Mouse (Mus musculus) hindbrain, embryonic 11.5 days (tissue): ENCODE results near the gene Nlrx1. TPM values are rescaled to one million over a fixed set of nuclear protein-coding genes. Genes with fewer than 3 reads are reported as not detected.
"Not testable (repeated sequence)": the region's sequence is repeated elsewhere in the genome, so short reads cannot be mapped to it uniquely, and the experiment has no call there.

ENCODE experiments used
- ATAC-seq: fragments of 200-750 bp; cut with Nextera tagmentation; 2 replicates; pipeline ENCODE4 v1.8.0; 2017; ENCODE audit warnings: mild to moderate bottlenecking, moderate TSS enrichment, moderate library complexity; ENCODE audit not compliant: low FRiP score
- DNase-seq: peaks from one replicate; pipeline ENCODE4 v3.0.0-alpha.2; 2015; ENCODE audit warnings: low spot score
- H3K27ac ChIP-seq: fragments of 300-500 bp; sonication (generic); 2 replicates; pipeline ENCODE4 v1.5.1; 2014; ENCODE audit warnings: mild to moderate bottlenecking, low read depth, low read length
- H3K27me3 ChIP-seq: fragments of 300-500 bp; sonication (generic); 2 replicates; pipeline ENCODE4 v1.6.1; 2014; ENCODE audit warnings: mild to moderate bottlenecking, low read length, moderate library complexity, mixed read lengths; ENCODE audit not compliant: control insufficient read depth, insufficient read depth
- H3K36me3 ChIP-seq: fragments of 300-500 bp; sonication (generic); 2 replicates; pipeline ENCODE4 v1.6.1; 2014; ENCODE audit warnings: mild to moderate bottlenecking, low read length, moderate library complexity, mixed read lengths; ENCODE audit not compliant: control insufficient read depth, insufficient read depth
- H3K4me1 ChIP-seq: fragments of 300-500 bp; sonication (generic); replicated peaks from 2 replicates; pipeline ENCODE4 v1.6.1; 2014; ENCODE audit warnings: low read length, mixed read lengths; ENCODE audit not compliant: control insufficient read depth, insufficient read depth
- H3K4me2 ChIP-seq: fragments of 300-500 bp; sonication (generic); replicated peaks from 2 replicates; pipeline ENCODE4 v1.6.1; 2014; ENCODE audit warnings: mild to moderate bottlenecking, low read depth, low read length
- H3K4me3 ChIP-seq: fragments of 300-500 bp; sonication (generic); 2 replicates; pipeline ENCODE4 v1.5.1; 2014; ENCODE audit warnings: low read depth, low read length
- H3K9ac ChIP-seq: fragments of 300-500 bp; sonication (generic); 2 replicates; pipeline ENCODE4 v1.6.1; 2014; ENCODE audit warnings: low read depth, low read length
- H3K9me3 ChIP-seq: fragments of 300-500 bp; sonication (generic); 2 replicates; pipeline ENCODE4 v1.6.1; 2016; ENCODE audit warnings: low read length; ENCODE audit not compliant: control insufficient read depth
- WGBS: fragments of 180-500 bp; shearing (Covaris S2); extraction: QIAGEN DNeasy Blood & Tissue Kit; methylation state at CpG from one replicate; pipeline ENCODE4 v1.1.7; 2014; 5-methylcytosine and 5-hydroxymethylcytosine counted together
- polyA plus RNA-seq: library from polyadenylated mRNA; unstranded; fragments of >200 nt; fragmentation: Nextera tagmentation; extraction: Ambion mirVana; gene quantifications from 2 replicates; pipeline ENCODE4 v1.2.1, GENCODE M21; 2014

The Nlrx1 gene
- polyA plus RNA-seq, 1 experiment from 2014 or later = 2.9 TPM

- ATAC-seq = no peak
- WGBS = 88% methylated on average over 2 of the region's 2 CpGs
Observed at GRCm38 (mm10) chr9:44307248-44307647, 38.8 kb upstream of the Nlrx1 start.

GRCm38 (mm10) chr9:44306532-44306931 is 38.1 kb upstream of the Nlrx1 start:
- ATAC-seq (no peak), DNase-seq (no peak)
- Histone ChIP-seq H3K9ac (no peak overlapping the region), H3K4me1 (peaks cover 5% of the 10 kb centered on the region), H3K4me2 (no peak overlapping the region), H3K36me3 (no peaks in the 10 kb centered on the region), H3K9me3 (no peaks in the 10 kb centered on the region), H3K27me3 (no peaks in the 10 kb centered on the region), H3K4me3 (no peak overlapping the region), H3K27ac (no peak overlapping the region)
- WGBS = 91% methylated on average over 6 of the region's 6 CpGs

More at GRCm38 (mm10) chr9:44307248-44307647, 38.8 kb upstream of the Nlrx1 start:
- no peak for DNase-seq
- no peaks in the 10 kb centered on the region for H3K27me3 ChIP-seq
- no peak overlapping the region for H3K27ac ChIP-seq
- H3K36me3 ChIP-seq = no peaks in the 10 kb centered on the region
- no peak overlapping the region for H3K4me3 ChIP-seq
- no peak overlapping the region for H3K4me2 ChIP-seq
- H3K9ac ChIP-seq = no peak overlapping the region
- H3K4me1 ChIP-seq = peaks cover 5% of the 10 kb centered on the region
- H3K9me3 ChIP-seq = no peaks in the 10 kb centered on the region

GRCm38 (mm10) chr9:44305466-44306079 is 37.2 kb upstream of the Nlrx1 start, which contains the start of gene Hinfp:
Gene Hinfp (minus strand): TSS chr9:44305671.
- under 1% methylated on average over 54 of the region's 54 CpGs for WGBS
- Histone ChIP-seq H3K27ac (0 out of 2 replicates have a peak within 1 kb of the TSS, but pooled peaks have one; percentile 2), H3K9ac (peak within 1 kb of the TSS; percentile 63), H3K4me1 (peaks cover 3% of the 10 kb centered on the region; the same call in 1 of the 2 replicates), H3K4me2 (peak within 1 kb of the TSS; percentile 49), H3K9me3 (no peaks in the 10 kb centered on the region), H3K4me3 (peak within 1 kb of the TSS; percentile 58), H3K27me3 (no peaks in the 10 kb centered on the region), H3K36me3 (0 out of 2 replicates have a peak, but pooled peaks cover 2% of the 10 kb centered on the region)
- ATAC-seq = peak; percentile 98
- peak; percentile 98 for DNase-seq

- 94% methylated on average over 3 of the region's 3 CpGs for WGBS
- peaks cover 13% of the 10 kb centered on the region; the same call in 1 of the 2 replicates for H3K36me3 ChIP-seq
- not testable (repeated sequence) for H3K27me3 ChIP-seq, ATAC-seq, H3K4me3 ChIP-seq, DNase-seq, H3K9ac ChIP-seq, H3K27ac ChIP-seq, H3K4me1 ChIP-seq, H3K9me3 ChIP-seq, H3K4me2 ChIP-seq
Observed at GRCm38 (mm10) chr9:44300001-44300400, 31.6 kb upstream of the Nlrx1 start.

- no peaks in the 10 kb centered on the region for H3K27me3 ChIP-seq
- 70% methylated on average over 3 of the region's 3 CpGs for WGBS
- H3K36me3 ChIP-seq = peaks cover 13% of the 10 kb centered on the region; the same call in 1 of the 2 replicates
- H3K9me3 ChIP-seq = no peaks in the 10 kb centered on the region
- no peak overlapping the region for H3K4me3 ChIP-seq
- H3K4me1 ChIP-seq = peaks cover under 1% of the 10 kb centered on the region; the same call in 1 of the 2 replicates
- no peak overlapping the region for H3K4me2 ChIP-seq
- ATAC-seq (no peak), DNase-seq (peak; percentile 41)
- H3K27ac ChIP-seq = no peak overlapping the region
- H3K9ac ChIP-seq = no peak overlapping the region
Observed at GRCm38 (mm10) chr9:44292490-44292889, 24.1 kb upstream of the Nlrx1 start.

- 7% methylated on average over 11 of the region's 11 CpGs for WGBS
- Histone ChIP-seq H3K9ac (no peak overlapping the region; the same call in 1 of the 2 replicates), H3K4me1 (peaks cover 7% of the 10 kb centered on the region), H3K9me3 (no peaks in the 10 kb centered on the region), H3K4me2 (peak overlapping the region; percentile 92), H3K27ac (no peak overlapping the region), H3K36me3 (peaks cover 2% of the 10 kb centered on the region; the same call in 1 of the 2 replicates), H3K27me3 (peaks cover 5% of the 10 kb centered on the region; the same call in 1 of the 2 replicates), H3K4me3 (peak overlapping the region; percentile 60)
- peak; percentile 34; the same call in 1 of the 2 replicates for ATAC-seq
- peak; percentile 19 for DNase-seq
Observed at GRCm38 (mm10) chr9:44288959-44289291, 20.5 kb upstream of the Nlrx1 start.

- Histone ChIP-seq H3K36me3 (peaks cover 2% of the 10 kb centered on the region; the same call in 1 of the 2 replicates), H3K4me2 (peak within 1 kb of the TSS; percentile 92), H3K4me3 (peak within 1 kb of the TSS; percentile 60), H3K27ac (peak within 1 kb of the TSS; percentile 56), H3K9ac (peak within 1 kb of the TSS; percentile 79), H3K9me3 (no peaks in the 10 kb centered on the region), H3K4me1 (peaks cover 7% of the 10 kb centered on the region), H3K27me3 (peaks cover 5% of the 10 kb centered on the region; the same call in 1 of the 2 replicates)
- ATAC-seq (peak; percentile 68), DNase-seq (peak; percentile 69)
- WGBS = 1% methylated on average over 34 of the region's 38 CpGs
Observed at GRCm38 (mm10) chr9:44288076-44288958, 19.9 kb upstream of the Nlrx1 start, which contains the start of gene Abcg4. Gene Abcg4 (minus strand): TSS chr9:44288615.

GRCm38 (mm10) chr9:44287401-44288075 is 19.1 kb upstream of the Nlrx1 start:
- Histone ChIP-seq H3K27me3 (peaks cover 5% of the 10 kb centered on the region; the same call in 1 of the 2 replicates), H3K4me1 (peaks cover 7% of the 10 kb centered on the region), H3K36me3 (peaks cover 2% of the 10 kb centered on the region; the same call in 1 of the 2 replicates), H3K9me3 (no peaks in the 10 kb centered on the region), H3K4me2 (peak overlapping the region; percentile 92), H3K27ac (peak overlapping the region; percentile 56), H3K4me3 (peak overlapping the region; percentile 60), H3K9ac (peak overlapping the region; percentile 79)
- peak; percentile 64 for ATAC-seq
- under 1% methylated on average over 47 of the region's 47 CpGs for WGBS
- peak; percentile 69 for DNase-seq
